Mouse (Mus musculus): ENCODE results near the gene Cacng3.

DNA sequence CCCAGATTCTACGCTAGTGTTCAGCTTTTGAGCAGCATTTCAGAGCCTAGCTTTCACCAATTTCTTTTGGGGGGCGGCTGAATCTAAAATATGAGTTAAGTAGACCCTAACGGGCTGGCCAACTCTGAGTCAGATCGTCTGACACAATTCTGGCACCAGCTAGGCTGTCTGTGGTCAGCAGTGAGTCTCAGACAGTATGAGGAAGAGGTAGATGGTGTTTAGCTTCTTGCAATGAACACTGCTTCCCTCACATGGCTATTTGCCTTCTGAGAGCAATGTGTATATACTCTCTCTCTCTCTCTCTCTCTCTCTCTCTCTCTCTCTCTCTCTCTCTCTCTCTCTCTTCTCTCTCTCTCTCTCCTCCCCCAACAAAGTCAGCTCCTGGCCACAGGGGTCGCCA is 37.3 kb upstream of the Cacng3 start:
- no peak for TF ChIP-seq GATA1 (IDR thresholded peaks at IDR 0.05; ENCODE audit: low read length)
- TF ChIP-seq TAL1 (IDR thresholded peaks at IDR 0.05; ENCODE audit: low read length): no peak

Data from erythroblast, embryonic 14.5 days (primary cell).